Comparison of ENCODE assay signal across 24 mouse cellular contexts in genomic region chr6:89072569-89072968, GRCm38 (mm10).
A peak's percentile ranks its signal among the peaks of the same experiment; 100 is the strongest.
DNase-seq lines count a peak whose midpoint lies in the region; ATAC-seq and TF ChIP-seq lines count a peak whose summit lies in the region.
"Had no signal": no experiment of that assay in that cellular context is flagged by ENCODE, and none has a peak within 500 bp of the region (broad histone marks: within the 10 kb centered on the region; RNA-seq: fewer than 3 reads in every experiment).

No protein-coding gene starts in this region.

- H3K4me1 ChIP-seq in embryonic facial prominence, embryonic 13.5 days, result no peaks in the 10 kb centered on the region
- peaks cover 12% of the 10 kb centered on the region for H3K4me1 ChIP-seq in embryonic facial prominence, embryonic 10.5 days
- peaks cover 13% of the 10 kb centered on the region for H3K4me1 ChIP-seq in hindbrain, embryonic 12.5 days
- H3K4me1 ChIP-seq in hindbrain, postnatal 0 days (ENCODE audit: insufficient read depth, low read length), result 0 out of 2 replicates have a peak, but pooled peaks cover 5% of the 10 kb centered on the region
- H3K4me1 ChIP-seq in midbrain, embryonic 11.5 days (ENCODE audit: control insufficient read depth, insufficient read depth, low read length), result peaks cover 10% of the 10 kb centered on the region
- no peaks in the 10 kb centered on the region; the same call in 1 of the 2 replicates for H3K4me1 ChIP-seq in midbrain, postnatal 0 days (ENCODE audit: insufficient read depth, low read length)
- no peaks in the 10 kb centered on the region for H3K4me1 ChIP-seq in embryonic facial prominence, embryonic 14.5 days (ENCODE audit: control insufficient read depth, insufficient read depth, low read length)
- H3K4me1 ChIP-seq: embryonic facial prominence, embryonic 12.5 days had no signal

- H3K9me3 ChIP-seq in embryonic facial prominence, embryonic 13.5 days, result 0 out of 2 replicates have a peak, but pooled peaks cover 3% of the 10 kb centered on the region
- no peaks in the 10 kb centered on the region for H3K9me3 ChIP-seq in embryonic facial prominence, embryonic 10.5 days
- peaks cover under 1% of the 10 kb centered on the region; the same call in 1 of the 2 replicates for H3K9me3 ChIP-seq in hindbrain, embryonic 12.5 days (replicated peaks)
- no peaks in the 10 kb centered on the region for H3K9me3 ChIP-seq in hindbrain, postnatal 0 days (ENCODE audit: low read length)
- no peaks in the 10 kb centered on the region for H3K9me3 ChIP-seq in midbrain, embryonic 11.5 days (ENCODE audit: control insufficient read depth, low read length)
- H3K9me3 ChIP-seq in midbrain, postnatal 0 days (ENCODE audit: low read length), result no peaks in the 10 kb centered on the region
- H3K9me3 ChIP-seq in embryonic facial prominence, embryonic 14.5 days (ENCODE audit: control insufficient read depth, low read length), result no peaks in the 10 kb centered on the region
- H3K9me3 ChIP-seq: G1E; hindbrain, embryonic 15.5 days had no signal

- TF ChIP-seq CTCF in hindbrain, postnatal 0 days (IDR thresholded peaks at IDR 0.05; ENCODE audit: low read depth), result no peak
- TF ChIP-seq CTCF in midbrain, postnatal 0 days (IDR thresholded peaks at IDR 0.05), result no peak

- H3K4me2 ChIP-seq in embryonic facial prominence, embryonic 13.5 days, result no peak overlapping the region
- no peak overlapping the region for H3K4me2 ChIP-seq in hindbrain, embryonic 12.5 days (replicated peaks)
- no peak overlapping the region for H3K4me2 ChIP-seq in hindbrain, postnatal 0 days (ENCODE audit: low read depth, low read length)
- no peak overlapping the region for H3K4me2 ChIP-seq in midbrain, embryonic 11.5 days
- no peak overlapping the region for H3K4me2 ChIP-seq in midbrain, postnatal 0 days (ENCODE audit: low read depth, low read length, poor library complexity, severe bottlenecking)
- no peak overlapping the region for H3K4me2 ChIP-seq in embryonic facial prominence, embryonic 14.5 days (ENCODE audit: low read depth, low read length)
- H3K4me2 ChIP-seq: embryonic facial prominence, embryonic 12.5 days; heart, embryonic 11.5 days; hindbrain, embryonic 15.5 days had no signal

- H3K9ac ChIP-seq in embryonic facial prominence, embryonic 13.5 days, result no peak overlapping the region
- no peak overlapping the region for H3K9ac ChIP-seq in hindbrain, embryonic 12.5 days
- no peak overlapping the region for H3K9ac ChIP-seq in hindbrain, postnatal 0 days (replicated peaks; ENCODE audit: low read length)
- no peak overlapping the region for H3K9ac ChIP-seq in midbrain, embryonic 11.5 days (ENCODE audit: low read length)
- no peak overlapping the region for H3K9ac ChIP-seq in midbrain, postnatal 0 days (replicated peaks; ENCODE audit: low read length, poor library complexity, severe bottlenecking)
- no peak overlapping the region for H3K9ac ChIP-seq in embryonic facial prominence, embryonic 14.5 days (ENCODE audit: low read depth, low read length)
- H3K9ac ChIP-seq: embryonic facial prominence, embryonic 12.5 days; hindbrain, embryonic 15.5 days had no signal

- no peak overlapping the region for H3K27ac ChIP-seq in embryonic facial prominence, embryonic 13.5 days
- H3K27ac ChIP-seq in embryonic facial prominence, embryonic 10.5 days (replicated peaks), result no peak overlapping the region
- H3K27ac ChIP-seq in hindbrain, embryonic 12.5 days, result peak overlapping the region; percentile 40; the same call in 1 of the 2 replicates
- H3K27ac ChIP-seq in hindbrain, postnatal 0 days, result no peak overlapping the region
- H3K27ac ChIP-seq in midbrain, embryonic 11.5 days (ENCODE audit: low read depth, low read length), result no peak overlapping the region
- no peak overlapping the region for H3K27ac ChIP-seq in midbrain, postnatal 0 days (ENCODE audit: low read depth, low read length)
- no peak overlapping the region for H3K27ac ChIP-seq in embryonic facial prominence, embryonic 14.5 days (replicated peaks; ENCODE audit: low read depth, low read length)
- H3K27ac ChIP-seq: embryonic facial prominence, embryonic 12.5 days; hindbrain, embryonic 15.5 days had no signal

- peak; percentile 52; the same call in 1 of the 2 replicates for ATAC-seq in embryonic facial prominence, embryonic 13.5 days (ENCODE audit: insufficient number of reproducible peaks, insufficient read depth, low FRiP score, low TSS enrichment, low read depth)
- ATAC-seq in hindbrain, embryonic 12.5 days (ENCODE audit: low FRiP score), result no peak
- no peak for ATAC-seq in hindbrain, postnatal 0 days
- ATAC-seq in midbrain, embryonic 11.5 days (ENCODE audit: low FRiP score), result peak; percentile 26; the same call in 1 of the 2 replicates
- no peak for ATAC-seq in midbrain, postnatal 0 days (ENCODE audit: low FRiP score)
- ATAC-seq in embryonic facial prominence, embryonic 14.5 days (ENCODE audit: low read depth), result peak; percentile 33; the same call in 1 of the 2 replicates
- ATAC-seq: CD4-positive, CD25-positive, alpha-beta regulatory T cell, adult 4 months; forebrain, embryonic 16.5 days; inflammation-experienced regulatory T-cells, adult 6 months had no signal

- H3K27me3 ChIP-seq in embryonic facial prominence, embryonic 13.5 days, result no peaks in the 10 kb centered on the region
- H3K27me3 ChIP-seq in embryonic facial prominence, embryonic 10.5 days (replicated peaks; ENCODE audit: low read depth, poor library complexity, severe bottlenecking), result 0 out of 2 replicates have a peak, but pooled peaks cover 5% of the 10 kb centered on the region
- H3K27me3 ChIP-seq in hindbrain, embryonic 12.5 days, result no peaks in the 10 kb centered on the region
- H3K27me3 ChIP-seq in hindbrain, postnatal 0 days (ENCODE audit: insufficient read depth, low read length), result no peaks in the 10 kb centered on the region
- no peaks in the 10 kb centered on the region for H3K27me3 ChIP-seq in midbrain, embryonic 11.5 days (ENCODE audit: control insufficient read depth, insufficient read depth, low read length)
- no peaks in the 10 kb centered on the region for H3K27me3 ChIP-seq in midbrain, postnatal 0 days (ENCODE audit: insufficient read depth, low read length)
- H3K27me3 ChIP-seq in embryonic facial prominence, embryonic 14.5 days (replicated peaks; ENCODE audit: control insufficient read depth, insufficient read depth, low read length), result no peaks in the 10 kb centered on the region
- H3K27me3 ChIP-seq: embryonic facial prominence, embryonic 12.5 days; hindbrain, embryonic 15.5 days had no signal

- no peaks in the 10 kb centered on the region for H3K36me3 ChIP-seq in embryonic facial prominence, embryonic 13.5 days
- H3K36me3 ChIP-seq in embryonic facial prominence, embryonic 10.5 days (replicated peaks), result no peaks in the 10 kb centered on the region
- H3K36me3 ChIP-seq in hindbrain, embryonic 12.5 days, result no peaks in the 10 kb centered on the region
- H3K36me3 ChIP-seq in hindbrain, postnatal 0 days (ENCODE audit: insufficient read depth, low read length), result no peaks in the 10 kb centered on the region
- no peaks in the 10 kb centered on the region for H3K36me3 ChIP-seq in midbrain, embryonic 11.5 days (ENCODE audit: control insufficient read depth, insufficient read depth, low read length)
- no peaks in the 10 kb centered on the region for H3K36me3 ChIP-seq in midbrain, postnatal 0 days (ENCODE audit: insufficient read depth, low read length)
- no peaks in the 10 kb centered on the region for H3K36me3 ChIP-seq in embryonic facial prominence, embryonic 14.5 days (ENCODE audit: control insufficient read depth, insufficient read depth, low read length)
- H3K36me3 ChIP-seq: embryonic facial prominence, embryonic 12.5 days; G1E; hindbrain, embryonic 15.5 days had no signal

- no peak for DNase-seq in embryonic facial prominence, embryonic 10.5 days (ENCODE audit: low spot score)
- no peak for DNase-seq in hindbrain, postnatal 0 days (ENCODE audit: low spot score)
- DNase-seq in midbrain, embryonic 11.5 days (ENCODE audit: low spot score, missing footprints), result no peak
- DNase-seq in midbrain, postnatal 0 days (ENCODE audit: low spot score), result no peak
- DNase-seq in embryonic facial prominence, embryonic 14.5 days (ENCODE audit: low spot score), result no peak
- no peak for DNase-seq in thymus, postnatal 36 days
- DNase-seq: adrenal gland, adult 8-10 months; adrenal gland, postnatal 36 days; B cell, adult 2 months; cerebellum, adult 2 months; cerebellum, postnatal 14 days; embryo, embryonic 11 days; gastrocnemius, postnatal 10 days; heart, adult 18-20 months had no signal

- no peak overlapping the region for H3K4me3 ChIP-seq in embryonic facial prominence, embryonic 13.5 days
- no peak overlapping the region for H3K4me3 ChIP-seq in embryonic facial prominence, embryonic 10.5 days
- no peak overlapping the region for H3K4me3 ChIP-seq in hindbrain, embryonic 12.5 days
- no peak overlapping the region for H3K4me3 ChIP-seq in hindbrain, postnatal 0 days (ENCODE audit: low read length)
- no peak overlapping the region for H3K4me3 ChIP-seq in midbrain, embryonic 11.5 days (ENCODE audit: low read depth, low read length)
- H3K4me3 ChIP-seq in midbrain, postnatal 0 days (ENCODE audit: low read depth, low read length), result no peak overlapping the region
- no peak overlapping the region for H3K4me3 ChIP-seq in embryonic facial prominence, embryonic 14.5 days (ENCODE audit: low read depth, low read length)
- H3K4me3 ChIP-seq: embryonic facial prominence, embryonic 12.5 days; erythroblast, embryonic 14.5 days; hindbrain, embryonic 15.5 days had no signal

- 57% methylated on average over 2 of the region's 2 CpGs for WGBS in embryonic facial prominence, embryonic 13.5 days
- WGBS in embryonic facial prominence, embryonic 10.5 days, result 65% methylated on average over 2 of the region's 2 CpGs
- WGBS in hindbrain, embryonic 12.5 days, result 56% methylated on average over 2 of the region's 2 CpGs
- 58% methylated on average over 2 of the region's 2 CpGs for WGBS in hindbrain, postnatal 0 days
- WGBS in midbrain, embryonic 11.5 days, result 45% methylated on average over 2 of the region's 2 CpGs
- WGBS in midbrain, postnatal 0 days, result 45% methylated on average over 2 of the region's 2 CpGs
- 52% methylated on average over 2 of the region's 2 CpGs for WGBS in embryonic facial prominence, embryonic 14.5 days

Comparison
In these comparisons a context has a peak if more than half of its experiments do, and no peak if none do; other contexts are left out.
1. ATAC-seq: peak in embryonic facial prominence, embryonic 13.5 days (single experiment), midbrain, embryonic 11.5 days (single experiment) and embryonic facial prominence, embryonic 14.5 days (single experiment); none in hindbrain, embryonic 12.5 days (single experiment), hindbrain, postnatal 0 days (single experiment) and midbrain, postnatal 0 days (single experiment).